Mouse (Mus musculus): Measurements from ENCODE around the gene Lgr5.

The Lgr5 gene

GRCm38 (mm10) chr10:115587301-115587969 is at the start of gene Lgr5:
Gene Lgr5 (minus strand): TSS chr10:115587780.
- no peak for DNase-seq (ENCODE audit: low spot score in 2 of 2)

- no peak for DNase-seq (ENCODE audit: low spot score in 2 of 2)
Measured at GRCm38 (mm10) chr10:115626678-115627077, 39.1 kb upstream of the Lgr5 start.

GRCm38 (mm10) chr10:115624957-115625356 is 37.4 kb upstream of the Lgr5 start:
- no peak for DNase-seq (ENCODE audit: low spot score in 2 of 2)

GRCm38 (mm10) chr10:115623956-115624671 is 36.5 kb upstream of the Lgr5 start:
- peak in 1 of 2 experiments; percentile 8 for DNase-seq (ENCODE audit: low spot score in 2 of 2)

- DNase-seq (ENCODE audit: low spot score in 2 of 2): no peak
Measured at GRCm38 (mm10) chr10:115623481-115623880, 35.9 kb upstream of the Lgr5 start.

GRCm38 (mm10) chr10:115618288-115618856 is 30.8 kb upstream of the Lgr5 start:
- no peak for DNase-seq (ENCODE audit: low spot score in 2 of 2)

- peak; percentile 11 to 14 for DNase-seq (ENCODE audit: low spot score in 2 of 2)
Measured at GRCm38 (mm10) chr10:115617456-115618287, 30.1 kb upstream of the Lgr5 start.

GRCm38 (mm10) chr10:115595748-115596147 is 8.2 kb upstream of the Lgr5 start:
- no peak for DNase-seq (ENCODE audit: low spot score in 2 of 2)

GRCm38 (mm10) chr10:115593651-115594050 is 6.1 kb upstream of the Lgr5 start:
- no peak for DNase-seq (ENCODE audit: low spot score in 2 of 2)

GRCm38 (mm10) chr10:115593221-115593620 is 5.6 kb upstream of the Lgr5 start:
- DNase-seq (ENCODE audit: low spot score in 2 of 2): no peak

DNA sequence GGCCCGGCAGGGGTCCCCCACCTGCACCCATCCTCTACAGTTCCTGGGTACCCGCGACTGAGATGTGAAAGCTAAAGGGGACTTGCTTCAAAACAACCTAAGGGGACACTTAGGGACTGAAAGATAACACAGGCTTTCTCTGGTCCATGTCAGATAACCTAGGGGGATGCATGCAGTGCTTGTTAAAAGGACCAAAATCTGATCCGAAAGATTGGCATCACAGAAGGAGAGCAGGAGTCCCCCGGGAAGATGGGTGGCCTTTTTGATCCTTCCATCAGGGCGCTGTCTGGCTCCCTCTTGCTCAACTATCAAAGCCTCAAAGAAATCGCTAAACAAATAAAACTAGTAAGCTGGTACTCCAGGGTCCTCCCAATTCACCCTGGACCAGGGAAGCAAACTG is 399 bp upstream of the Lgr5 start:
- DNase-seq (ENCODE audit: low spot score in 2 of 2): no peak

- DNase-seq (ENCODE audit: low spot score in 2 of 2): no peak
Measured at GRCm38 (mm10) chr10:115586246-115587231, 1.0 kb downstream of the Lgr5 start.

- no peak for DNase-seq (ENCODE audit: low spot score in 2 of 2)
Measured at GRCm38 (mm10) chr10:115585491-115586245, 1.9 kb downstream of the Lgr5 start.

DNA sequence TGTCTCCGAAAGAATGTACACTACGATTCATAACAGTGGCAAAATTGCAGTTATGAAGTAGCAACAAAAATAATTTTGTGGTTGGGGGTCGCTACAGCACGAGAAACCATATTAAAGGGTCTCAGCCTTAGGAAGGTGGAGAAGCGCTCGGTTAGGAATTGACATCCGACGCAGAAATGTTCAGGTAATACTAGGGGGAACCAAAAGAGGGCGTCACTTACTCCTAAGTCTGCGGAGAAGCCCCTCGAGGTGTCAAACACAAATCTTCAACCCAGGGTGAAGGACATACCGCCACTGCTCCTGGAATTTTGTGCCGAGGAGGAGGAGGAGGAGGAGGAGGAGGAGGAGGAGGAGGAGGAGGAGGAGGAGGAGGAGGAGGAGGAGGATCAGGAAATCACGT is 2.9 kb downstream of the Lgr5 start:
- DNase-seq (ENCODE audit: low spot score in 2 of 2): no peak

GRCm38 (mm10) chr10:115583071-115583470 is 4.5 kb downstream of the Lgr5 start:
- DNase-seq (ENCODE audit: low spot score in 2 of 2): no peak

- DNase-seq (ENCODE audit: low spot score in 2 of 2): no peak
Measured at GRCm38 (mm10) chr10:115581971-115582370, 5.6 kb downstream of the Lgr5 start.

GRCm38 (mm10) chr10:115579494-115579893 is 8.1 kb downstream of the Lgr5 start:
- DNase-seq (ENCODE audit: low spot score in 2 of 2): no peak

GRCm38 (mm10) chr10:115579076-115579475 is 8.5 kb downstream of the Lgr5 start:
- no peak for DNase-seq (ENCODE audit: low spot score in 2 of 2)

- DNase-seq (ENCODE audit: low spot score in 2 of 2): no peak
Measured at GRCm38 (mm10) chr10:115571734-115572440, 15.7 kb downstream of the Lgr5 start.
